Mouse (Mus musculus): Measurements from ENCODE around the gene Pik3ap1. TPM values are rescaled to one million over a fixed set of nuclear protein-coding genes. Genes with fewer than 3 reads are reported as not detected.

Pik3ap1 gene
- polyA plus RNA-seq, 1 experiment from 2014 or later: 1.6 TPM

DNA sequence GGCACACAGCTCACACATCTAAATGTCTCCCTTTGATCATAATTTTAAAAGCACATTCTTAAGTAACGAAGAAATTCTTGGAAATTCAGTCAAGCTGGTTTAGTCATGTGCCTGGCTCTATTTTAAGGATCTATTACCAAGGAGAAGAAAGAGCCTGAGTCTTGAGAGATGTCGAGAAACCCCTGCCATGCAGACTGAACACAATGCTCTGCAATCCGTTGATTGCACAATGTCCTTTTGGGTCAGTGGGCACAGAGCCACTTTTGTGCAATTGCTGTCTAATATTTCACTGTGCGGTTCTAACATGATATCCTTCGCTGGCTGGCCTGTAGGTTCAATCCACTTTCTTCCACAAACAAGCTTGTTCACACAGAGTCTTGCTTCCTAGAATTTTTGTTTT is 33.1 kb upstream of the Pik3ap1 start:
- H3K27ac ChIP-seq (replicated peaks): no peak overlapping the region
- TF ChIP-seq CTCF (IDR thresholded peaks at IDR 0.05; ENCODE audit: low read depth) (no peak), EP300 (optimal IDR thresholded peaks at IDR 0.05) (no peak)
- H3K27me3 ChIP-seq (ENCODE audit: control insufficient read depth, insufficient read depth, low read length): no peaks in the 10 kb centered on the region
- no peaks in the 10 kb centered on the region for H3K4me1 ChIP-seq (replicated peaks; ENCODE audit: control insufficient read depth, insufficient read depth)
- DNase-seq (ENCODE audit: low spot score) (no peak), ATAC-seq (ENCODE audit: low FRiP score, low TSS enrichment) (no peak)
- H3K4me3 ChIP-seq (ENCODE audit: low read depth, low read length): no peak overlapping the region
- no peak overlapping the region for H3K9ac ChIP-seq (ENCODE audit: low read length)
- no peaks in the 10 kb centered on the region for H3K9me3 ChIP-seq (ENCODE audit: control insufficient read depth, low read length)
- no peak overlapping the region for H3K4me2 ChIP-seq (replicated peaks; ENCODE audit: low read depth)
- 59% methylated on average over 5 of the region's 5 CpGs for WGBS
- no peaks in the 10 kb centered on the region for H3K36me3 ChIP-seq (ENCODE audit: control insufficient read depth, insufficient read depth, low read length)

DNA sequence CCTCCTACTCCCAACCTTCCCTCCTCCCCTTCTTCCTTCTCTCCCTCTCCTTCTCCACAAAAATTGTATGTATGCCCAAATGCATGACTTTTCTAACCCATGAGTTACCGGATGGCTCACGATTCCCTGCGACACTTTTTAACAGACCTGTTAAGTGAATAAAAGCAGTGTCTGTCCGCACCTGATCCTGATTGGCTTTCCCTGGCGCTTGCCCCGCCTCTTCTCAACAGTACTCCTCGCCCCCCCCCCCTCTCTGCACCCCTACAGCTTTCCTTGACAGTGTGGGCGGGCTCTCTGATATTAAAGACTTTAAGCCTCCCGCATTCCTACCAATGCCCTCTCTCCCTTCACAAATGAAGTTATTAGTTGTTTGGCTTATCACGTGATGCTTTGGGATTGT is 31.3 kb upstream of the Pik3ap1 start:
- Histone ChIP-seq H3K27me3 (ENCODE audit: control insufficient read depth, insufficient read depth, low read length) (no peaks in the 10 kb centered on the region), H3K9ac (ENCODE audit: low read length) (no peak overlapping the region), H3K9me3 (ENCODE audit: control insufficient read depth, low read length) (no peaks in the 10 kb centered on the region), H3K4me3 (ENCODE audit: low read depth, low read length) (no peak overlapping the region), H3K27ac (replicated peaks) (no peak overlapping the region), H3K4me1 (replicated peaks; ENCODE audit: control insufficient read depth, insufficient read depth) (no peaks in the 10 kb centered on the region), H3K4me2 (replicated peaks; ENCODE audit: low read depth) (no peak overlapping the region), H3K36me3 (ENCODE audit: control insufficient read depth, insufficient read depth, low read length) (no peaks in the 10 kb centered on the region)
- no peak for DNase-seq (ENCODE audit: low spot score)
- 36% methylated on average over 10 of the region's 10 CpGs for WGBS
- no peak for ATAC-seq (ENCODE audit: low FRiP score, low TSS enrichment)
- no peak for TF ChIP-seq EP300 (optimal IDR thresholded peaks at IDR 0.05)
- TF ChIP-seq CTCF (IDR thresholded peaks at IDR 0.05; ENCODE audit: low read depth): no peak

DNA sequence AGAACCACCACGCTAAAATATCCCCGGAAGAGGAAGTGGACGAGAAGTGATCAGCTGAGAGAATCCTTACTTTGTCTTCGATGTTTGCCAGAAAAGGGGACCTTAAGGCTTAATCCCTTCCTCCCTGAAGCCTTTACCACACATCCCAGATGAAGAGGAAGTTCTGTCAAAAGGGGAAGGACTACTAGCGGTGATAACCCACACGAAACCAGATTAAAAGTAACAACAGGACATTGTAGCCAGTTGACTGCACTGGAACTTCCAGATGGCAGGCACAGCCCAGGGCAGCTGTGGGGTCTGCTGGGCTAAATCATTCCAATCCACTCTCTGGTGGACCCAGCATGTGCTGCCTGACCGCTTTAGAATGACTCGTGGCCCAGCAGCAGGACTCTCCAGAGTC is 17.7 kb upstream of the Pik3ap1 start:
- H3K4me2 ChIP-seq (replicated peaks; ENCODE audit: low read depth): no peak overlapping the region
- H3K9ac ChIP-seq (ENCODE audit: low read length): no peak overlapping the region
- H3K4me1 ChIP-seq (replicated peaks; ENCODE audit: control insufficient read depth, insufficient read depth): no peaks in the 10 kb centered on the region
- no peak for TF ChIP-seq CTCF (IDR thresholded peaks at IDR 0.05; ENCODE audit: low read depth)
- no peak for TF ChIP-seq EP300 (optimal IDR thresholded peaks at IDR 0.05)
- no peak overlapping the region for H3K27ac ChIP-seq (replicated peaks)
- no peaks in the 10 kb centered on the region for H3K36me3 ChIP-seq (ENCODE audit: control insufficient read depth, insufficient read depth, low read length)
- no peak for ATAC-seq (ENCODE audit: low FRiP score, low TSS enrichment)
- 71% methylated on average over 8 of the region's 8 CpGs for WGBS
- H3K27me3 ChIP-seq (ENCODE audit: control insufficient read depth, insufficient read depth, low read length): no peaks in the 10 kb centered on the region
- H3K9me3 ChIP-seq (ENCODE audit: control insufficient read depth, low read length): no peaks in the 10 kb centered on the region
- no peak for DNase-seq (ENCODE audit: low spot score)
- H3K4me3 ChIP-seq (ENCODE audit: low read depth, low read length): no peak overlapping the region

DNA sequence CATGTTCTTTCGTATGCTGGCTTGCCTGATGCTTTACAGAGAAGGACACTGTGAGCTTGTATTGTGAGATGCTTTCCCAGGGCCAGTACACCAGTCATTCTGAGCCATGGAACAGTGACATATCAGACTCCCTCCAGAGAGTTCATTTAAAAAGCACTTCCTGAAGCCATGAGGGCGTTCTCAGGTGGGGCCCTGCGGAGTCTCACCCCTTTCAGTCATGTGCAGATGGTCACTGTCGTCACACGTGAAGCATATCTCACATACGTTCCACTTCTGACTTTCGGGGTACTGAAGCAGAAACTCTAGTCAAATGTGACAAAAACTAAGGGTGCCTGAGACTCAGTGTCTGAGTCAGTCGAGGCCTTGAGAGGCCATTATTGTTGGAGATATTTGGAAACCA is 6.0 kb upstream of the Pik3ap1 start:
- no peak for TF ChIP-seq EP300 (optimal IDR thresholded peaks at IDR 0.05)
- TF ChIP-seq CTCF (IDR thresholded peaks at IDR 0.05; ENCODE audit: low read depth): no peak
- no peak overlapping the region for H3K27ac ChIP-seq (replicated peaks)
- WGBS: 84% methylated on average over 8 of the region's 8 CpGs
- no peaks in the 10 kb centered on the region for H3K9me3 ChIP-seq (ENCODE audit: control insufficient read depth, low read length)
- no peaks in the 10 kb centered on the region for H3K4me1 ChIP-seq (replicated peaks; ENCODE audit: control insufficient read depth, insufficient read depth)
- no peak overlapping the region for H3K4me2 ChIP-seq (replicated peaks; ENCODE audit: low read depth)
- H3K4me3 ChIP-seq (ENCODE audit: low read depth, low read length): no peak overlapping the region
- no peaks in the 10 kb centered on the region for H3K36me3 ChIP-seq (ENCODE audit: control insufficient read depth, insufficient read depth, low read length)
- no peak overlapping the region for H3K9ac ChIP-seq (ENCODE audit: low read length)
- H3K27me3 ChIP-seq (ENCODE audit: control insufficient read depth, insufficient read depth, low read length): no peaks in the 10 kb centered on the region
- no peak for ATAC-seq (ENCODE audit: low FRiP score, low TSS enrichment)
- no peak for DNase-seq (ENCODE audit: low spot score)

DNA sequence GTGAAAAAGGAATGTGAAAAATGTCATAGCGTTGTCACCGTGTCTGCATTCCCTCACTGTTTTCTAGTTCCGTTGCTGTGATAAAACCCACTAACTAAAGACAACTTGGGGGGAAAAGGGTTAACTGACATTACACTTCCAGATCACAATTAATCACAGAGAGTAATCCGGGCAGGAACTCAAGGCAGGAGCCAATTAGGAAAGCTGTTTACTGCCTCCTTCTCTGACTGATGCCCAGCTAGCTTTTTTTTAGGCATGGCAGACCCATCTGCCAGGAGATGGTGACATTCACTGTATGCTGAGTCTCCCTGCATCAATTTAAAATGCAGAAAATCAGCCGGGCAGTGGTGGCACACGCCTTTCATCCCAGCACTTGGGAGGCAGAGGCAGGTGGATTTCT is 4.4 kb upstream of the Pik3ap1 start:
- H3K9ac ChIP-seq (ENCODE audit: low read length): no peak overlapping the region
- no peaks in the 10 kb centered on the region for H3K36me3 ChIP-seq (ENCODE audit: control insufficient read depth, insufficient read depth, low read length)
- TF ChIP-seq CTCF (IDR thresholded peaks at IDR 0.05; ENCODE audit: low read depth) (no peak), EP300 (optimal IDR thresholded peaks at IDR 0.05) (no peak)
- no peak overlapping the region for H3K4me2 ChIP-seq (replicated peaks; ENCODE audit: low read depth)
- no peak for ATAC-seq (ENCODE audit: low FRiP score, low TSS enrichment)
- H3K27me3 ChIP-seq (ENCODE audit: control insufficient read depth, insufficient read depth, low read length): no peaks in the 10 kb centered on the region
- 30% methylated on average over 6 of the region's 6 CpGs for WGBS
- H3K4me1 ChIP-seq (replicated peaks; ENCODE audit: control insufficient read depth, insufficient read depth): 0 out of 2 replicates have a peak, but pooled peaks cover 2% of the 10 kb centered on the region
- no peak overlapping the region for H3K4me3 ChIP-seq (ENCODE audit: low read depth, low read length)
- H3K9me3 ChIP-seq (ENCODE audit: control insufficient read depth, low read length): no peaks in the 10 kb centered on the region
- no peak for DNase-seq (ENCODE audit: low spot score)
- no peak overlapping the region for H3K27ac ChIP-seq (replicated peaks)

DNA sequence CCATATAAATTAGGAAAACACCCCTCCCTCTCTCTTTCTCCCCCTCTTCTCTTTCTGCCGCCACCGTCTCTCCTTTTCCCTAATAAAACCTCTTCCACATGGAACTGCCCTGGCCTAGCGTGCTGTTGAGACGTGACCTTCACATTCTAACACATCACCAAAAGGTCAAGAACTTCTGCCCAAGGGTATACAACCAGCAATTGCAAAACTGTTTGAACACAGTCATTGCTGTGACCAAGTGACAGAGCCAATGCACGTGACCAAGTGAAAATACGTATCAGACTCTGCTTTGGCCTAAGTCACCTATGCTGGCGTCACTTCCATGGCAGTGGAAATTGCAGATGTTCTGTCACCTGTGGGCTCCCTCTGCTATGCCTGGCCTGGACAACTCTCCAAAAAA is 3.3 kb upstream of the Pik3ap1 start:
- 91% methylated on average over 7 of the region's 7 CpGs for WGBS
- no peaks in the 10 kb centered on the region for H3K27me3 ChIP-seq (ENCODE audit: control insufficient read depth, insufficient read depth, low read length)
- no peaks in the 10 kb centered on the region for H3K9me3 ChIP-seq (ENCODE audit: control insufficient read depth, low read length)
- no peak overlapping the region for H3K9ac ChIP-seq (ENCODE audit: low read length)
- H3K4me2 ChIP-seq (replicated peaks; ENCODE audit: low read depth): no peak overlapping the region
- H3K36me3 ChIP-seq (ENCODE audit: control insufficient read depth, insufficient read depth, low read length): no peaks in the 10 kb centered on the region
- H3K27ac ChIP-seq (replicated peaks): no peak overlapping the region
- 0 out of 2 replicates have a peak, but pooled peaks cover 2% of the 10 kb centered on the region for H3K4me1 ChIP-seq (replicated peaks; ENCODE audit: control insufficient read depth, insufficient read depth)
- DNase-seq (ENCODE audit: low spot score) (no peak), ATAC-seq (ENCODE audit: low FRiP score, low TSS enrichment) (no peak)
- H3K4me3 ChIP-seq (ENCODE audit: low read depth, low read length): no peak overlapping the region
- TF ChIP-seq CTCF (IDR thresholded peaks at IDR 0.05; ENCODE audit: low read depth) (no peak), EP300 (optimal IDR thresholded peaks at IDR 0.05) (no peak)

Data from stomach, postnatal 0 days (tissue).